Mouse (Mus musculus) CH12F3 (cell line): ENCODE results near the gene Ass1.

Experiments used
- in situ Hi-C: fragments of 300-500 bp; cut with MboI; formaldehyde crosslinking; loops from 2 replicates; pipeline ENCODE4 v1.14.3; 2020; ENCODE audit warnings: low sequenced_read_pairs

Ass1 gene

DNA sequence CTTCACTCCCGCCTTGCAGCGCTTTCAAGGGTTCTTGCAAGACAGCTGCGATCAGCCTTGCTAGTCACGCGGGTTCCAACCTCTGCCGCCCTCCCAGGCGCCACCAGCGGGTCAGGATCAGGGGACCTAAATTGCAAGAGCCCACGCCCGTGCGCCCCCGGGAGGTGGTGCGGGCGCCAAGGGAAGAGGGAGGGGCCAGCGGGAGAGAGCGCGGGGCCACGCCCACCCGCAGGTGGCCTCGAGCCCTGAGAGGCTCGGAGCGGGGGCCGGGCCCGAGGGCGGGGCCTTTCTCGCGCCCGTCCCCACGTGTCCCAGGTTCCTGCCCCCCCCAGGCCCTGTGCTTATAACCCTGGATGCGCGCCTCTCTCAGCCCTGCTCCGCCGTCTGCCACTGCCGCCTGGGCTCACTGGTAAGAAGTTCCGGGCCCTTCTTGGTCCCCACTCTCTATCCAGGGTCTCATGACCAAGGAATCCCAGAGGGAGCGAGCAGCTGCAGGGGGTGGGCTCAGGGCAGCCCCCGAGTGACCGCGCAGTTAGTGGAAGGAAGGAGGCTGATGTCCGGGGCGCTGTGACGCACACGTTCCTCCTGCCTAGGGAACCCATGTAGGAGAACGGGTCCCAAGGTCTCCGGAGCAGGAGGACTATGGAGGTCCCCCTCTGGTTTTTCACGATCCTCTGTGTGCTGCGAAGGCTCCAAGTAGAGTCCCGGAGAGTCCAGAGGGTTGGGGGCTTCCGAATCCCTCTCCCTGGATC, at the start of gene Ass1:
Ass1 (plus strand) TSS at position 277 of the 752 bp plus-strand sequence.
- in situ Hi-C loops = no loop called here

DNA sequence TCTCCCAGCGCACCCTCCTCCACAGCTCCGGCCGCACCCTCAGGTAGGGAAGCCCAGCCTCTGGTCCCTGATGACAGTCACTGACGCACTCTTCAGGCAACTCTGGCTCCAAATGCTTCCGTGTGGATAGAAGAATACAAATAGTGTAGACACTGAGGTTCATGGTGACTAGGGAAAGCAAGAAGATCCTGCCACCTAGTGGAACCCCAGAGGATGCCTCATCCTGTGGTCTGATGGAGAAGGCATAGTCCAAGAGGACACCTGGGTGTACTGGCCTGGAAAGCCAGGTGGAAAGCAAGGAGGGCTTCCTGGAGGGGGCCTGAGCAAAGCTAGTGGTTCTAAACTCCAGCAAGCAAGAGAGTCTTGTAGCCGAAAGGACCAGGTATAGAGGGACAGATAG, 49.1 kb upstream of the Ass1 start:
- in situ Hi-C loops = no loop called here

DNA sequence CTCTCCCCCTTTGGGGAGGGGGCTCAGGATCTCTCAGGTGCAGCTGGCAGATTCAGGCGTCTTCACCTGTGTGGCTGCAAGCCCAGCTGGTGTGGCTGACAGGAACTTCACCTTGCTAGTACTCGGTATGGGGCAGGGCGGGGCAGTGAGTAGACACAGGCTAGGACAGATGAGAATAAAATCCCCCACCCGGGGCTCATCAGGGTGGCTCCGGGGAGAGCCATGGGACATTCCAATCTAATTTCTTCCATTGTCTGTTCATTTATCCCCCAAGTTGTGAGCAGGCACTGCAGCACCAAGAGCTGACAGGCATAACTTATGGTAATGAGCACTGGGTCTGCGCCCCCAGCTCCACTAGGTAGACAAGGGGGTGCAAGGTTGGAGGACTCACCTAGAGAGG, 47.4 kb upstream of the Ass1 start:
- in situ Hi-C loops = no loop called here

DNA sequence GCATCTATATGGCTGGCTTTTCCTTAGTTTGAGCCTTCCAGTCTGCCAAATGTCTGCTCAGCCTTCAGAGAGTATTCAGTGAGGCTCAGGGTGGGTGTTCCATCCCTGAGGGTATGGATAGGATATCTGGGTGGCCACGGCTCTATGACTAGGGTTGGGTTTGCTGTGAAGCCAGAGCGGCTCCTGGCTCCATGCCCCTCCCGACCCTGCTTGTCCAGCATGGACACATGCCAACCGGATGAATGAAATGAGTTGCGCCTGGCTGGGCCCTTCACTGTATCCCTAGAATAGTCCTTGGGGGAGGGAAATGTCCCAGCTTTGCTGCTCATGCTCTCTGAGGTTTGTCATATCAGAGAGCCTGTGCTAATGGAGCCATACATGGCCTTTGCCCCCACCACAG, 38.5 kb upstream of the Ass1 start:
- in situ Hi-C loops = no loop called here

DNA sequence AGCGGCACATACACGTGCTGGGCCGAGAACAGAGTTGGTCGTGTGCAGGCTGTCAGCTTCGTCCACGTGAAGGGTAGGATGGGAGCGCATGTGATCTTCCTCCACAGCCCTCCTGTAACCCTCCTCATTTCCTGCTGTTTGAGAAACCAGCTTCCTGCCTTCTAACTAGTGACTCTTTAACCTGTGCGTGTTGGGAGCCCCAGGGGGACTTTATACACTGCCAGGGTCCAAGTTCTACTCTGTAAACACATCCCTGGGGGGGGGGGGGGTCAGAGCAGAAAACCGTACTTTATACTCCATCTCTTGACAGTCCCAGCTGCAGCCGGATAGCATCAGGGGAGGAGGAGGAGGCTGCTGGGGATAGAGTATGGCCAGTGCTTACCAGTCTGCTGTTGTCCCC, 35.3 kb upstream of the Ass1 start:
- in situ Hi-C loops = no loop called here

DNA sequence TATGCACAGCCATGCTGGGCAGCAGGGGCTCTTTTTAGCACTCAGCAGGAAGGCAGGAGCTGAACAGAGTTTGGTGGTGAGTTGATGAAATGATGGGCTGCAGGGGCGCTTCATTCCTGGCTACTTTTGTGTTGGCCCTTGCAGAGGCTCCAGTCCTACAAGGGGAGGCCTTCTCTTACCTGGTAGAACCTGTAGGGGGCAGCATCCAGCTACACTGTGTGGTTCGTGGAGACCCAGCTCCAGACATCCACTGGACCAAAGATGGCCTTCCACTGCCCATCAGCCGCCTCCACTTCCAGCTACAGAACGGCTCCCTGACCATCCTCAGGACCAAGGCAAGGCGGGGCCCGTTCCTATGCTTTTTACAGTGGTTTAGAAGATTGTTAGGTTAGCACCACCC, 34.4 kb upstream of the Ass1 start:
- in situ Hi-C loops = no loop called here

DNA sequence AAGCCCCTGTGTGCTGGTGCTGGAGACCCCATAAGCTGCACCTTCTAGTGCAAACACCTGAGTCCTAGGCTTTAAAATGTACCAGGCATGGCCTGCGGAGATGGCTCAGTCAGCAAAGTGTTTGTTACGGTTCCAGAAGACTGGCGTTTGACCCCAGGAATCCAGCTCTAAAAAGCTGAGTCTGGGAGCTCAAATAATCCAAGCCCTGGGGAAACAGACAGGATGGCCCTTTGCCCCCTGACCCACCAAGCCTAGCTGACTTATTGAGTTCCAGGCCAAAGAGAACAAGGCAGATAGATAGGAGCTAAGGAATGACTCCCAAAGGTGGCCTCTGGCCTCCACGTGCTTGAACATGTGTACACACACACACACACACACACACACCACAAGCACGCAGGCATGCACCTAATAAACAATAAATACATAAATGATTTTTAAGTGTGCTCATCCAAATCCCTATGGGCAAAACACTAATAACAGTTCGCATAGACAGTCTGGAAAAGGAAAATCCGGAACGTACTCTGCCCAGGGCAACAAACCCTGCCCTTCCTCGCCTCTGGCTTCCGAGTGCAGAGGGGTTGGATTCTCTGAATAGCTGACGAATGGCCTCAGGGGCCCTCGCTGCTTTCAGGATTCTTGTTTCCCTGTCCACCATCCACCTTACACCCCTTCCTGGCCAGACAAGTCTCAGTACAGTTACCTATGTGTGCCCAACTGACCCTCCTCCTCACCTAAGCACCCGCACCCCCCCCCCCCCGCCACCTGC, 32.3 kb upstream of the Ass1 start:
- in situ Hi-C loops = no loop called here

DNA sequence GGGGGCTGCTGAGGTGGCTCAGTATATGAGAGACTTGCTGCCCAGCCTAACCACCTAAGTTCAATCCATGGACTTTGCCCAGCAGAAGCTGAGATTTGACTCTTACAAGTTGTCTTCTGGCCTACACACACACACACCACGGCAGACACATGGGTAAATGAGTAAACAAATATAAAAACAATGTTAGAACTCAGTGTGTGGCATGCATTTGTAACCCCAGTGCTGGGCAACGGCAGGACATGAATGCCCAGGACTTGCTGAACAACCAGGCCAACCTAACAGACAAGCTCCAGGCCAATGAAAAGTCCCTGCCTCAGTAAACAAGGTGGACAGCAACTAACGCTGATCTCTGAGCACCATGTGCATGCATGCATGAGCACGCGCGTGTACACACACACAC, 30.4 kb upstream of the Ass1 start:
- in situ Hi-C loops = no loop called here

DNA sequence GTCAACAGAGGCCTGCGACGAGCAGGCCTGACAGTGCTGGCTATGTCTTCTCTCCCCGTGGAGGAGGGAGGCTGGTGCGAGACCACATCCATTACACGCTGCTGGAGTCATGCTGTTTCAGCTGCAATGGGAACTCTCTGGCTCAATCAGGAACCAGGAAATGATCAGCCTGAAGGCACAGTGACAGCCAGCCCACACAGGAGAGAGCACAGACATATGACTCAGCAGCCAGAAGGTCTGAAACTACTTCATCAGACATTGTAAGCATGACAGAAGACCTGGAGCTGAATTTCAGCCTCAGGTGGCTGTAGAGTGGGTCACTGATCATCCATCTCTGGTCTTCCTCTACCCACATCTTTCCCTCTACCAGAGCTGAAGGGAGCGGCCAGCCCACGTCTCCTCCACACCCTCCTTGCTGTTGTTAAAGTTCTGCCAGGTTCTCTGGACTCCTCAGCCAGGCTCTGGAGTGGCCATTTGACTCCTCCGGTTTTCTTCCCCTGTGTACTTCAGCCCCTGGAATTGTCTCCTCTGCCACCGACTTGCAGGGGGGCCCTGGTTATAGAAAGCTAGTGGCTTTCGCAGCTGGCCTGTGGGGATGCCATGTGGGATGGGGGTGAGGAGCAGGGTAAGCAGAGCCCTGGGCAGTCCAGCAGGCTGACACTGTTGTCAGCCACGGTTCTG, 27.4 kb upstream of the Ass1 start:
- in situ Hi-C loops = no loop called here

DNA sequence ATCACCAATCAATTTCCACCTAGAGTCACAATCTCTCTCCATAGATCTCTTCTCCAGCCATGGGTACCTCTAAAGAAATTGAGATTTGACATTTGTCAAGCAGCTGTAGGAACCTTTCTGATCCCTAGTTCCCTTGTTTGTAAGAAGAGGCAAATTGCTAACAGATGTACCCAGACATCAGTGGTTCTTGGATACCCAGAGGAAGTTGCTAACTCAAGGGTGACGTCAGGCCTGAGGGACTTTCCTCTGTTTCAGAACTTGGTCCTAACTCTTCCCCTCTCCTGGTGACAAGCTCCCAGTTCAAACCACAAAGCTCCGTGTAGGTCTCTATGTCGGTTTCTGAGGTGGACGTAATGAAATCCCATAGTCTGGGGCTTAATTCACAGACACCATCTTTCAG, 24.0 kb upstream of the Ass1 start:
- in situ Hi-C loops = no loop called here

DNA sequence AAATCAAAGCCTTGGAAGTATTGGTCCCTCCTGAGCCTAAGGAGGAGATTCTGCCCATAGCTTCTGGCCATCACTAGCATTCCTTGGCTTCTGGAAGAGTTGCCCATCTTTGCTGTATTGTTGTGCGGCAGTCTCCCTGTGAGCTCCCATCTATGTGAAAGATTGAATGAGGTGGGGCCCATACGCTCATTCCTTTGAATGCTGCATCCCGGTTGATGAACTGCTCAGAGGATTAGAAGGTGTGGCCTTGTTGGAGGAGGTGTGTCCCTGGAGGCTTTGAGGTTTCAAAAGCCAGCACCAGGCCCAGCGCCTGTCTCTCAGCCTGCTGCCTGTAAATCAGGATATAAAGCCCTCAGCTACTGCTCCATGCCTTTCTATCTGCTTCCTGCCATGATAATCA, 23.6 kb upstream of the Ass1 start:
- in situ Hi-C loops = no loop called here

DNA sequence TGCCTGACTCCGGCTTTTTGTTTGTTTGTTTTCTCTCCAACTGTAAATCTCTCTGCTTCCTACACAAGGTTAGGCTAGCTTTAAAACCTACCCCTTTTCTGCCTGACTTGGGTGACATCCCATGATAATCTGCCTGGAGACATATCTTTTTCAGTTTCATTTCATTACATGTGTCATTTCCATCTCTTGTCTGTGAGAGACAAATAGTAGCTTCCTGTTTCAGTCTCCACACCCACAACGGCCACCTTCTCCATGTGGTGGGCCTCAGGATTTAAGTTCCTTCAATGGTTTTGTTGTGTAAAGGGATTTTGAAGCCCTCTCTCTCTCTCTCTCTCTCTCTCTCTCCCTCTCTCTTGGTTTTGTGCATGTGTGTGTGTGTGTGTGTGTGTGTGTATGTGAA, 22.5 kb upstream of the Ass1 start:
- in situ Hi-C loops = no loop called here

DNA sequence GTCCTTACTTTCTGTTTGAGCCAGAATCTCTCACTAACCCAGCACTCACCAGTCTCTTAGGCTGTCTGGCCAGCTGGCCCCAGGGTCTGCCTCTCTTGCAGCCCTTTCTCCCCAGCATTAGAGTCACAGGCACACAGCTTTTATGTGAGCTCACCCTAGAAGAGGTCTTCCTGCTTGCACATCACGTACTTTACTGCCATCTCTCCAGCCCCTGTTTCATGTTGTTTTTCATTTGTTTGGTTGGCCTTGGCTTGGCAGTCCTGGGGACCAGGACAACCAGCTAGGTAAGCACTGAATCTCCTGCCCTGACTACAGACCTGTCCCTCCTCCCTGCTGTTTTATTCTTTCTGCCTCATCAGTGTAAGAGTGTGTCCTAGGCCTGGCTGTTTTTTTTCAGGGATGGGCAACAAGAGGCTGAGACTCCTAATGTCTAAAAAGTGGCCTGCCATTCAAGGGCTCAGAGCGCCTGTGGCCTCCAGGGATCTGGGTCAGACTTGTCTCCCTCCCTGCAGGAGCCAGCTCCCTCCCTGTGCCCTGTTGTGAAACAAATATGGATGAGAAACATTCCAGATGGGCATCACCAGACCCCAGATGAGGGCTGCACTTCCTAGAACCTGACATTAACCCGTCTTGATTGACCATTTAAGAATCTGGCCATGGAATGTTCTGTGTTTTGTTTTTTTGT, 21.1 kb upstream of the Ass1 start:
- in situ Hi-C loops = no loop called here

DNA sequence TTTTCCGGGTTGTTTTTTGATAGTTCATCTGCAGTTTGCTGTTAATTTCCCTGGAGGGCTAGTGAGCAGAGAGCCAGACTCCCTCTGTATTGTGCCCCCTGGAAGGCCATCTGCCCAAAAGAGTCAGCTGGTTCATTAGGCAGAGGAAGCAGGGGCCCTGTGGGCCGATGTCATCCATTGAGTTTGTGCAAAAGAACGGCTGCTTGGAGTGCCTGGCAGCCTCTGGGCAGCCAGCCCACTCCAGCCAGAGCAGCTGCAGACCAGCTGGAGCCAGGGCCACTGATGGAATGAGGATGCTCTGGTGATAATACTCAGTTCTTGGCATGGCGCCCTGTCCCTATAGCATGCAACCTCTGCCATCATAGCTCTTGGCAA, 20.6 kb upstream of the Ass1 start:
- in situ Hi-C loops = no loop called here

DNA sequence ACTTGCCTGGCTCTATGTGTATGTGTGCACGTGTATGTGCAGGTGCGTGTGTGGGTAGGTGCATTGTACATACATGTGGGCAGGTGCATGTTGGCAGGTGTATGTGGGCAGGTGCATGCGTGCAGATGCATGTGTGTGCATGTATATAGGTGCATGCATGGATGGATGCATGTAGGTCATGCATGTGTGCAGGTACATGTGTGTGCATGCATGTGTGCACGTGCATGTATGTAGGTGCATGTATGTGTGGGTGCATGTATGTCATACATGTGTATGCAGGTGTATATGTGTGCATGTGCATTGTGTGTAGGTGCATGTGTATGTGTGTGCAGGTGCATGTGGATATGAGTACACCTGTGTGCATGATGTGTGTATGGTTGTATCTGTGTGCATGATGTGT, 20.1 kb upstream of the Ass1 start:
- in situ Hi-C loops = no loop called here

DNA sequence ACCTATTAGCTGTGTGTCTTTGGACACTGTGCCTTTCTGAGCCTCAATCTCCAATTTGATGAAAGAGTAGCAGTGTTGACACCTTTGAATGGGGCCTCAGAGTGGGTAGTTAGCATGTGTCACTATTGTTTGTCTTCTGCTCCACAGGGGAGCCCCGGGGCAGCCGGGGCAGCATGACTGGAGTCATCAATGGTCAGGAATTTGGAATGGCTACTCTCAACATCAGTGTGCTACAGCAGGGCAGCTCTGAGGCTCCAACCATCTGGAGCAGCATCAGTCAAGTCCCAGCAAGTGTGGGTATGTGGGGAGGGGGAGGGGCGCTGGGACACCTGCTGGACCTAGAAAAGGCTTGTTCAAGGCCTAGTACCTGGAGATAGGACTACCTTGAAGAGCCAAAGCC, 19.3 kb upstream of the Ass1 start:
- in situ Hi-C loops = no loop called here

DNA sequence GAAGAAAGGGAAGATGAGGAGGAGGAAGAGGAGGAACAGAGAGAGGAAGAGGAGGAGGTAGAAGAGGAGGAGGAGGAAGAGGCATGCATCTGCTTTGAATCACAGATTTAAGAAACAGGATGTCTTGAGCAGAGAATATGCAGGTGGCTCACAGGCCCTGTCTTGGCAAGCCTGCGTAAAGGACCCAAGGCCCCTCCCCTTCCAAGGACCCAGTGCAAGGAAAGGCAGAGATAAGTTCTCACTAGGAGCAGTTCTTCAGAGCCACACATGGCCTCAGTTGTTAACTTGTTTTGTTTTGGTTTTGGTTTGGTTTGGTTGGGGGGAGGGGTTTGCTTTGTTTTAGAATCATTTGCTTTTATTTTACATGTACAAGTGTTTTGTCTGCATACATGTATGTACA, 18.5 kb upstream of the Ass1 start:
- in situ Hi-C loops = no loop called here

DNA sequence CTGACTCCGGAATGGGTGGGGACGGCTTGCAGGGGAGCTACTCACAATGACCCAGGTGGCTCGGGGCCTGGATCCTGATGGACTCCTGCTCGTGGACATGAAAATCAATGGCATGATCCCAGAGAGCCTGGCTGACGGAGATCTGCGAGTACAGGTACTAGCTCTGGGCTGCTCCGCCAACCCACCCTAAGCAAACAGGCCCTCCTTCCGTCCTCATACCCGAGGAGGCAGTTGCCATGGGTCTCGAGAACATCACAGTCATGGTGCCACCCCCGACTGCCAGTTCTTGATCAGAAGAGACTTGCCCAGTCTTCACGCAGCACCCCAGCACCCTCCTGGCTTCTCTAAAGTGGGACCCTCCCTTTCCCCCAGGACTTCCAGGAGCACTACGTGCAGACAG, 17.0 kb upstream of the Ass1 start:
- in situ Hi-C loops = no loop called here

DNA sequence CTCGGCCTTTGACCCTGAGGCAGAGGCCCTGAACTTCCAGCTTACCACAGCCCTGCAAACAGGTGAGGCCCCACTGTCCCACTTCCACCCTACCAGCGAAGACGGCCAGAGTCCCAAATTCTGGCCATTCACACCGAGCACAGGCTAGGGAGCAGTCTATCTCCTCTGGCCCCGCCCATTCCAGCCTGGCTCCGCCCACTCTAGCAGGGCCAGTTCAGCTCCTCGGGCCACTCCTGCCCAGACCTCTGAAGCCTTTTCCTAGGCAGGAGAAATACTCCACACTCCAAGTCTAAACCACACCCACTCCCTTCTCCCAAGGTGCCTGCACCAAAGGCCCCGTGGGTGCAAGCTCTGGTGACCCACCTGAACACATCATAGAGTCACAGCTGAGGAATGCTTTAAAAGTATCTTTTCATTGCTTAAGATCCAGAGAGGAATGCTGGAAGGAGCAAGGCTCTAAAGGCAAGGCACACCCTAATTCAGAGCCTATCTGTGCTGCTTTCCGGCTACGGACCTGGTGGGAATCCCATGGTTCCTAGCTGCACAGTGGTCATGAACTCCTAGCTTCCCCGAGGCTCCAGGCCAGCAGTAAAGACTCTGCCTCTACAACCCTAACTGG, 16.3 kb upstream of the Ass1 start:
- in situ Hi-C loops = no loop called here

DNA sequence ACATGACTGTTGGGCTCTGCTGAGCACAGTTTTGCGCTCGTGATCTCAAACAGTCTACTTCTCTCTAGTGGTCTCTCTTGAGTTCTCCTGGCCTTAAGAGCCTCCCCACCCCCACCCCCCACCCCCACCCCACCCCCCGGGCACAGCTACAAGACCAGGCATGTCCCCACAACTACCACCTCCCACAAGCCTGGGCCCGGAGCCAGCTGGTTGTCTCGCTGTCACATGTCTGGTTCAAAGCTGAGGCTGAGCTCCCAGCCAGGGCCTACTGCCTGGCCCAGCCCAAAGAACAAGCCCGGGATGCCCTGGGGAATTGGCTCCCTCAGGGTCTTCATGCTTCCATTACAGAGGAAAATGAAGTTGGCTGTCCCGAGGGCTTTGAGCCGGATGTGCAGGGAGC, 15.7 kb upstream of the Ass1 start:
- in situ Hi-C loops = no loop called here

DNA sequence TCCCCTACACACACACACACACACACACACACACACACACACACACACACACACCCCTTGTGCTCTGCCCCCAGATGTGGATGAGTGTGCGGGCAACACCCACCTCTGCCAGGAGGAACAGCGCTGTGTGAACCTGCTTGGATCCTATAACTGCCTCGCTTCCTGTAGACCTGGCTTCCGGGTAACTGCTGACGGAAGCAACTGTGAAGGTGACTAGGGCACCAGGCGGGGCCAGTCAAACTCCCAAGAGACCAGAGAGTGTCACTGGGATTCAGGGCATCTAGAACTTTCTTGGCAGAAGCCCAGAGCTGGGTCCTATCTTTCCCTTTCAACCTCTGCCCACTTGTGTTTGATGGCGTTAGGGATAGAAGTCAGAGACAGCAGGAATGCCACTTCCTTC, 14.6 kb upstream of the Ass1 start:
- in situ Hi-C loops = no loop called here
